Mouse (Mus musculus) left cerebral cortex, adult 18-20 months (tissue): ENCODE measurements around the gene Cd300a. TPM values are rescaled to one million over a fixed set of nuclear protein-coding genes. Genes with fewer than 3 reads are reported as not detected.

Experiments
- DNase-seq, 2 experiments: peaks; one replicate each; pipeline ENCODE4 v3.0.0; 2021 to 2022; ENCODE audit warnings: low spot score in 2 of 2, mixed read lengths in 1 of 2
- total RNA-seq, 2 experiments: library from RNA; stranded (reverse); gene quantifications; 2 replicates each; pipeline ENCODE4 v1.2.3; 2021

Gene Cd300a
- total RNA-seq, 2 experiments from 2014 or later = 0.65 to 0.80 TPM

GRCm38 (mm10) chr11:114866486-114867360 lies 23.1 kb upstream of the Cd300a start:
- DNase-seq = no peak

DNA sequence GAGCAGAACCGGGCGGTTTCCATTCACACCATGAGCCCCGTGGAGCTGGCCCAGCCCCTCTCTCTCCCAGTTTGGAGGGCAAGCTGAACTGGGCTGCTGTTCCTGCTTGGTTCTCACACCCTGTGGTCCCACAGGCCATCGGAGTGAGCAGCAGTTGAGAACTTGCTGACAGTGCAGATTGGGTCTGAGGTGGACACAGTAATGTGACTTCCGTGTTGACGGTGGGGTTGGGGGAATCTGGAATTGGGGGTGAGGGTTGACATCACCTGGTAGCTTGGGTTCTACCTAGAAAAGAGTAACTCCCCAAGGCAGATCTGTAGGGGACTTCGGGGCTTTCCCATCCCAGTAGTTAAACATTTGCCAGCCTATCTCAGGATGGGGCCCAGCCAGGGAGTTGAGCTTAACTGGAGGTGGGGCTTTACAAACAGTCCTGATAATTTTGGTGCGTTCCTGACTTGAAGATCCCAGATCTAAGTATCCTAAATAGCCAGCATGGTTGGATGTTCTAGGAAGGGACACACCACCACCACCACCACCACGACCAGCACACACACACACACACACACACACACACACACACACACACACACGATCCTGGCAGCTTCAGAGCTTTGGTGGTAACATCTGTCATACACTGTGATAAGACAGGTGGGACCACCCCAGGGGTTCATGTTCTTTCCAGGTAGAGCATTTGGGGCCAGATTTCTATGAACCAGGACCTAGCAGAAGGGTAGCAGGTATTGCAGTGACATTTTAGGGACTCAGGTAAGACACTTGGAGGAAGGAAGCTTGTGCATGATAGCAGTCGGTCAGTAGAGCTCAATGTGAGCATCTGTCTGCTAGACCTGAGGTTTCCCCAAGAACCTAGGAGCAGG lies 22.2 kb upstream of the Cd300a start:
- DNase-seq = no peak

- no peak for DNase-seq
Measured at GRCm38 (mm10) chr11:114868280-114868679, 21.6 kb upstream of the Cd300a start.

DNA sequence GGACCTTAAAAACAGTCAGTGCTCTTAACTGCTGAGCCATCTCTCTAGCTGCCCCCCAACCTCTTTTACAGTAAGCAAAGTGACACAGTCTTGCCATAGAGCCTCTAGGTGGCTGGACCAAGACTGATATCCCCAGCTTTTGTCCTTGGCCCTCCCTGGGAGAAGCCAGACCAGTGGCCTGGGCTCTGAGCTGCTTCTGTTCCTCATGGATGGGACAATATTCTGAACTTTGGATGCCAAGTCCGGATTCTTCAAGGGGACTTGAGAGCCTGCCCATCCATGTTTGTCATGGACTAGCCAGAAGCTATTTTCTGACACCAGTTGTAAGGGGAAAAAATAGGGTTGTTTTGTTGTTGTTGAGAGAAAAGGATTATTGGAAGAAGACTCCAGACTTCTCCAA lies 20.1 kb upstream of the Cd300a start:
- DNase-seq = no peak

- no peak for DNase-seq
Measured at GRCm38 (mm10) chr11:114871540-114871939, 18.3 kb upstream of the Cd300a start.

GRCm38 (mm10) chr11:114873022-114873817 lies 16.6 kb upstream of the Cd300a start:
- no peak for DNase-seq

GRCm38 (mm10) chr11:114874226-114875145 lies 15.4 kb upstream of the Cd300a start:
- no peak for DNase-seq

GRCm38 (mm10) chr11:114875301-114875801 lies 14.5 kb upstream of the Cd300a start:
- no peak for DNase-seq

- DNase-seq = no peak
Measured at GRCm38 (mm10) chr11:114876176-114876575, 13.7 kb upstream of the Cd300a start.

GRCm38 (mm10) chr11:114876621-114877020 lies 13.2 kb upstream of the Cd300a start:
- DNase-seq = no peak

- peak; percentile 36 to 42 for DNase-seq
Measured at GRCm38 (mm10) chr11:114877145-114877544, 12.7 kb upstream of the Cd300a start.

DNA sequence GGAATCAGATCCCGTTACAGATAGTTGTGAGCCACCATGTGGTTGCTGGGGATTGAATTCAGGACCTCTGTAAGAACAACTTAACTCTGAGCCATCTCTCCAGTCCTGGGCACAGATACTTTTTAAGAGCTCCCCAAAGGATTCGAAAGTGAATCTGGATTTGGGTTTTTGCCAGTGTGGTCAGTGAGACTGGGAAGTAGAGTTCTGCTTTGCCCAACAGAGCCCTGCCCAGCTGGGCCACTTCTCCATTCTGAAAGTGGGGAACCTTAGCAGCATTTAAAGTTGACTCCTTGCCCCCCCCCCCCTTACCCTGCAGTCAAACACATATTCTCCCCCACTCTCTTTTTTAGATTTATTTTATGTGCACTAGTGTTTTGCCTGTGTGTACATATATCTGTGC lies 10.2 kb upstream of the Cd300a start:
- DNase-seq = no peak

DNA sequence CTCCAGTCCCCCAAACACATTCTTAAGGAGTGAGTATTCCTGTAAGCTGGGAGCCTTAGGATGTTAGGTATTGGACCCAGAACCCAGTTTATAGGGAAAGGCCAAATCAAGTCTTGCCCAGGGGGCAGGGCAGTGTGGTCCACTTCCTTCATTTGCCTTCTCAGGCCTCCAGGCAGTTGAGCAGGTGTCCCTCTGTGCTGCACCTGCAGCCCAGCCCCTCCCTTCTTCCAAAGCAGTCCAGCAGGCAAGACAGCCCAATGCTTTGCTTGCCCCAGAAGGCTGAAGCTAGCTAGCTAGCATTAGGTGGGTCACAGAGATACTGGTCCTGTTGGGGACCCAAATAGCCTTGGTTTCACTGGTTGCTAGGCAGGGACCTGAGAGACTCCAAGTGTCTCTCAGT lies 9.7 kb upstream of the Cd300a start:
- no peak for DNase-seq

DNA sequence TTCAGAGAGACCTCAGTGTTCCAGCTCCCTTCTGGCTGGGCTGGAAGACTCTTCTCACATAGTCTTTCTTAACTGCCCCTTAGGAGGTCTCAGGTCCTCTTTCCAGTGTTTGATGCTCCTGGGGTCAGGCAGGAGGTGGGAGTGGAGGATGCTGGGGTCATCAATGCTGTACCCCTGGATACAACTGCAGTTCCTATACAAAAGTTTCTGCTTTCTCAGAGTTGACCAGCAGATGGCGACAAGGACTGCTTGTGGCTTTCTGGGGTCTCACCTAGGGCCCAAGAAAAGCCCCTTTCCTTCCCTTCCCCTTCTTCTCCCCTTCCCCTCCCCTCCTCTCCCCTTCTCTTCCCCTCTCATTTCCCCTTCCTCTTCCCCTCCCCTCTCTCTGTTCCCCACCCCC lies 9.3 kb upstream of the Cd300a start:
- peak; percentile 20 to 52 for DNase-seq

DNA sequence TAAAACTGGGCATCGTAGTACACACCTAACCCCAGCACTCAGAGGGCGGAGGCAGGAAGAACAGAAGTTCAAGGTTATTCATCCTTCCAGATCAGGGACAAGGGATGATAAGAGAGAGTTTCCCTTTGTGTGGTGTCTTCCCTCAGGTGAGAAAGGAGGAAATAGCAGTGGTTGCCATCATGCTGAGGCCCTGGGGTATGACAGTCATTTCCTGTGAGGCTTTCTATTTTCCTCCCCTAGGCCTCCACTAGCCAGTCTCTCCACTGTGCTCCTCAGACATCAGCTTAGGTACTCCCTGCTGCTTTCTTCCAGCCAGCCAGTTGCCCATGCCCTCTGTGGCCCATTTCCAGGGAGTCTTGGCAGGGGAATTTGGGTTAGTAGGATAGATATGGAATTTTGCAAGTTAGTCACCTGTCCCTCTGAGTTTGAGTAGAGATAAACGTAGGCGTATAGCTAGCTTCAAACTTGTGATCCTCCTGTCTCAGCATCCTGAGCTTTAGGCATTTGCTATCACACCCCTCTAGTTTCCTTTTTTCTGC lies 6.5 kb upstream of the Cd300a start:
- no peak for DNase-seq

GRCm38 (mm10) chr11:114884380-114885100 lies 5.3 kb upstream of the Cd300a start:
- no peak for DNase-seq

DNA sequence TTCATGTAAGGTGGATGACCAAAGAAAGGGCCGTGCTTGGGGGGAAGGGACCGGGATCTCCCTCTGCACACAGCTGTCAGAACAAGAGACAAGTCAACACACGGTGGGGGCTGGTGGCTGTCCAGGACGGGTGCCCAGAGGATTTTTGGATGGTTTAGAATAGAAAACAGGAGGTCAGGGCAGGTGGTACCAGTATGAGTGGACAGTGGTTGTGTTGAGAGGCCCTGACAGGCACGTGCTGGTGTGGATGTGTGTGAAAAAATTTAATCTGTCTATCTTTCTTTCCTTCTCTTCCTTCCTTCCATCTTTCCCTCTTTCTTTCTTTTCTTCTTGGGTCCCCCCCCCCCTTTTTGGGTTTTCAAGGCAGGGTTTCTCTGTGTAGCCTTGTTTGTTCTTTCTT lies 701 bp downstream of the Cd300a start:
- DNase-seq = no peak

DNA sequence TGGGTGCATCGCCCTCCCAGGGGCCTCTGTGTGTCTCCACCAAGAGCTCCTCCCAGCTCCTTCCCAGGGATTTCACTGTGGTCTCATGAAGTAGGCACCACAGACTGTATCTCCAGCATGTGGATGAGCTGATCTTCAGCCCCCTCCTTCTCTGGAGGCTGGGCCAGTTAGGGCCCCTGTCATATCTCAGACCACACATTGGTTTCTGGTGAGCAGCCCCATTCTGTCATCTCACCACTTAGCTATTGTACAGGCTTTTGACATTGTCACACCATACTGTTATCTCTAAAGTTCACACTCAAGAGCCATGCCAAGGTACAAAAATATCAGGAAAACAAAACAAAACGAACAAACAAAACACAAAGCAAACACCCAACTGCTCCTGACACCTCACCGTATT lies 6.2 kb downstream of the Cd300a start:
- no peak for DNase-seq

GRCm38 (mm10) chr11:114898026-114898425 lies 8.2 kb downstream of the Cd300a start:
- DNase-seq = no peak
